Mouse (Mus musculus): ENCODE measurements at regions not wholly inside any gene's neighbourhood (a gene's known extent, or its start where the extent isn't known, plus 50 kb on each side); places are given as distances from the start of the nearest gene placed in this dataset.

GRCm38 (mm10) chr4:31492535-31492934, 471.4 kb upstream of the Map3k7 start:
- H3K27me3 ChIP-seq (ENCODE audit: insufficient read depth, low read length) = no peaks in the 10 kb centered on the region
- ATAC-seq (ENCODE audit: extremely low read depth, insufficient number of reproducible peaks, low FRiP score, poor library complexity, severe bottlenecking) = no peak
- DNase-seq (ENCODE audit: low spot score) = no peak
- no peaks in the 10 kb centered on the region for H3K36me3 ChIP-seq (replicated peaks)
- no peaks in the 10 kb centered on the region for H3K9me3 ChIP-seq (replicated peaks)
- TF ChIP-seq POLR2AphosphoS5 (IDR thresholded peaks at IDR 0.05; ENCODE audit: insufficient replicate concordance, low read depth, low read length) (no peak), CTCF (IDR thresholded peaks at IDR 0.05; ENCODE audit: low read depth, low read length) (no peak), GATA1 (IDR thresholded peaks at IDR 0.05; ENCODE audit: borderline replicate concordance, low read length) (no peak), TAL1 (conservative IDR thresholded peaks at IDR 0.05; ENCODE audit: low read depth, low read length) (no peak), GATA2 (IDR thresholded peaks at IDR 0.05; ENCODE audit: borderline replicate concordance, low read depth, low read length) (no peak)
- H3K4me3 ChIP-seq (ENCODE audit: low read depth, low read length) = no peak overlapping the region
- no peaks in the 10 kb centered on the region for H3K4me1 ChIP-seq (ENCODE audit: insufficient read depth, low read depth, low read length)

DNA sequence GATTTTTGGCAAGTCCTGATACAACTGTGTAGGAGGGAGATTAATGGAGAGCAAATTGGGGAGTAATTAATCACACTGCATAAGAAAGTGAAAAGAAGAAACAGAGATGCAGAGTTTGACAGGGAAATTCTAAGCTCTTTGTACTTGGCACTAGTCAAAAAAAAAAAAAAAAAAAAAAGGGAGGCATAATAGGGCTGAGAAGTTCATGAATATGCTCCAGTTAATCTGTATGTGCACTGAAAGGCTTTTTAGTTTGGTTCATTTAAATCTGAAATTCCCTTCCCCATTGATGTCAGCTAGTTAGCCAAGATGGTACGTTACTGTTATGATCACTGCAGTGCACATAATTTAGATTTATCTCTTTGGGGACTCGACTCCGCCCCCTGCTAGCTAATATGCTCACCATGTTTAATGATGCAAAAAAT, 470.8 kb upstream of the Map3k7 start:
- Histone ChIP-seq H3K4me1 (ENCODE audit: insufficient read depth, low read depth, low read length) (no peaks in the 10 kb centered on the region), H3K4me3 (ENCODE audit: low read depth, low read length) (no peak overlapping the region), H3K27me3 (ENCODE audit: insufficient read depth, low read length) (no peaks in the 10 kb centered on the region), H3K36me3 (replicated peaks) (no peaks in the 10 kb centered on the region), H3K9me3 (replicated peaks) (no peaks in the 10 kb centered on the region)
- ATAC-seq (ENCODE audit: extremely low read depth, insufficient number of reproducible peaks, low FRiP score, poor library complexity, severe bottlenecking) (no peak), DNase-seq (ENCODE audit: low spot score) (no peak)
- no peak for TF ChIP-seq POLR2AphosphoS5 (IDR thresholded peaks at IDR 0.05; ENCODE audit: insufficient replicate concordance, low read depth, low read length)
- no peak for TF ChIP-seq TAL1 (conservative IDR thresholded peaks at IDR 0.05; ENCODE audit: low read depth, low read length)
- no peak for TF ChIP-seq CTCF (IDR thresholded peaks at IDR 0.05; ENCODE audit: low read depth, low read length)
- TF ChIP-seq GATA2 (IDR thresholded peaks at IDR 0.05; ENCODE audit: borderline replicate concordance, low read depth, low read length) = no peak

DNA sequence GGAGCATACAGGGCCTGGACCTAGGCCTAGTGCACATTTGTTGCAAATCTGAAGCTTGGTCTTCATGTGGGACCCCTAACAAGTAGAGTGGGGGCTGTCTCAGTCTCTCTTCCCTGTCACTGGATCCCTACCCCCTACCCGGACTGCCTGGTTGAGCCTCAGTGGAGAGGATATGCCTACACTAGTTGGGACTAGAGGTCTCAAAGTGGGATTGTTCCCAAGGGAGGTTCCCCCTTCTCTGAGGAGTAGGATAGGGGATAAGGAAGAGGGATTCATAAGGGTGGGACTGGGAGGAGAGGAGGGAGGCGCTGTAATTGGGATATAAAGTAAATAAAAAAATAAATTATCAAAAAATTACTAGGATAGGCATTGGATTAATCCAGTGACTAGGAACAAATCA, 464.0 kb upstream of the Map3k7 start:
- DNase-seq (ENCODE audit: low spot score) = no peak
- ATAC-seq (ENCODE audit: extremely low read depth, insufficient number of reproducible peaks, low FRiP score, poor library complexity, severe bottlenecking) = no peak
- H3K9me3 ChIP-seq (replicated peaks) = 0 out of 2 replicates have a peak, but pooled peaks cover 2% of the 10 kb centered on the region
- H3K36me3 ChIP-seq (replicated peaks) = no peaks in the 10 kb centered on the region
- TF ChIP-seq GATA2 (IDR thresholded peaks at IDR 0.05; ENCODE audit: borderline replicate concordance, low read depth, low read length) = no peak
- no peak for TF ChIP-seq TAL1 (conservative IDR thresholded peaks at IDR 0.05; ENCODE audit: low read depth, low read length)
- no peak for TF ChIP-seq CTCF (IDR thresholded peaks at IDR 0.05; ENCODE audit: low read depth, low read length)
- no peak for TF ChIP-seq GATA1 (IDR thresholded peaks at IDR 0.05; ENCODE audit: borderline replicate concordance, low read length)
- no peak for TF ChIP-seq POLR2AphosphoS5 (IDR thresholded peaks at IDR 0.05; ENCODE audit: insufficient replicate concordance, low read depth, low read length)
- H3K4me1 ChIP-seq (ENCODE audit: insufficient read depth, low read depth, low read length) = no peaks in the 10 kb centered on the region
- no peaks in the 10 kb centered on the region for H3K27me3 ChIP-seq (ENCODE audit: insufficient read depth, low read length)
- H3K4me3 ChIP-seq (ENCODE audit: low read depth, low read length) = no peak overlapping the region

DNA sequence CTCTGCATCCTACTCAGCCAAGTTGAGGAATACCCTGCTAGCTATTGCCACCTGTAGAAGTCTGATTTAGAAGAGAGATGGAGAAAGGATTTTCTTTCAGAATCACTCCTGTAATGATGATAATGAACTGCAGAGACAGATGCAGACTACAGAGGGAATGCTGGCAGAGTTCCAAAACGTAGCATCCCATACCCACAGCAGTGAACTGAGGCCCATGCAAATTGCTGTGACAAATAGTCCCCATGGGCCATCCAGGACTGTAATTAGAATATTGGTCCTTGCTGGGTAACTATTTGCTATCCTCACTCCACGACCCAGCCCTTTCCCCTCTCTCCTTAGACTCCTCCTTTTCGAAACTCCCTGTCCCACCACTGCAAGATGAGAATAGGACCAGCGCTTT, 463.5 kb upstream of the Map3k7 start:
- TF ChIP-seq CTCF (IDR thresholded peaks at IDR 0.05; ENCODE audit: low read depth, low read length) (no peak), TAL1 (conservative IDR thresholded peaks at IDR 0.05; ENCODE audit: low read depth, low read length) (no peak), POLR2AphosphoS5 (IDR thresholded peaks at IDR 0.05; ENCODE audit: insufficient replicate concordance, low read depth, low read length) (no peak), GATA2 (IDR thresholded peaks at IDR 0.05; ENCODE audit: borderline replicate concordance, low read depth, low read length) (no peak), GATA1 (IDR thresholded peaks at IDR 0.05; ENCODE audit: borderline replicate concordance, low read length) (no peak)
- no peaks in the 10 kb centered on the region for H3K36me3 ChIP-seq (replicated peaks)
- H3K27me3 ChIP-seq (ENCODE audit: insufficient read depth, low read length) = no peaks in the 10 kb centered on the region
- H3K4me3 ChIP-seq (ENCODE audit: low read depth, low read length) = no peak overlapping the region
- DNase-seq (ENCODE audit: low spot score) = no peak
- H3K4me1 ChIP-seq (ENCODE audit: insufficient read depth, low read depth, low read length) = no peaks in the 10 kb centered on the region
- 0 out of 2 replicates have a peak, but pooled peaks cover 2% of the 10 kb centered on the region for H3K9me3 ChIP-seq (replicated peaks)
- ATAC-seq (ENCODE audit: extremely low read depth, insufficient number of reproducible peaks, low FRiP score, poor library complexity, severe bottlenecking) = no peak

- TF ChIP-seq GATA1 (IDR thresholded peaks at IDR 0.05; ENCODE audit: borderline replicate concordance, low read length) = no peak
- no peak for TF ChIP-seq GATA2 (IDR thresholded peaks at IDR 0.05; ENCODE audit: borderline replicate concordance, low read depth, low read length)
- no peak for TF ChIP-seq POLR2AphosphoS5 (IDR thresholded peaks at IDR 0.05; ENCODE audit: insufficient replicate concordance, low read depth, low read length)
- TF ChIP-seq CTCF (IDR thresholded peaks at IDR 0.05; ENCODE audit: low read depth, low read length) = no peak
- TF ChIP-seq TAL1 (conservative IDR thresholded peaks at IDR 0.05; ENCODE audit: low read depth, low read length) = no peak
- H3K4me3 ChIP-seq (ENCODE audit: low read depth, low read length) = no peak overlapping the region
- no peaks in the 10 kb centered on the region for H3K27me3 ChIP-seq (ENCODE audit: insufficient read depth, low read length)
- H3K9me3 ChIP-seq (replicated peaks) = 0 out of 2 replicates have a peak, but pooled peaks cover 3% of the 10 kb centered on the region
- no peaks in the 10 kb centered on the region for H3K4me1 ChIP-seq (ENCODE audit: insufficient read depth, low read depth, low read length)
- ATAC-seq (ENCODE audit: extremely low read depth, insufficient number of reproducible peaks, low FRiP score, poor library complexity, severe bottlenecking) (no peak), DNase-seq (ENCODE audit: low spot score) (no peak)
- no peaks in the 10 kb centered on the region for H3K36me3 ChIP-seq (replicated peaks)
Measured at GRCm38 (mm10) chr4:31525638-31526207, 438.2 kb upstream of the Map3k7 start.

GRCm38 (mm10) chr4:31536811-31537210, 427.1 kb upstream of the Map3k7 start:
- H3K9me3 ChIP-seq (replicated peaks) = peaks cover 3% of the 10 kb centered on the region
- no peak for TF ChIP-seq GATA1 (IDR thresholded peaks at IDR 0.05; ENCODE audit: borderline replicate concordance, low read length)
- no peak for ATAC-seq (ENCODE audit: extremely low read depth, insufficient number of reproducible peaks, low FRiP score, poor library complexity, severe bottlenecking)

More at GRCm38 (mm10) chr4:31536811-31537210, 427.1 kb upstream of the Map3k7 start:
- no peaks in the 10 kb centered on the region for H3K4me1 ChIP-seq (ENCODE audit: insufficient read depth, low read depth, low read length)
- no peak overlapping the region for H3K4me3 ChIP-seq (ENCODE audit: low read depth, low read length)
- H3K36me3 ChIP-seq (replicated peaks) = no peaks in the 10 kb centered on the region
- no peaks in the 10 kb centered on the region for H3K27me3 ChIP-seq (ENCODE audit: insufficient read depth, low read length)
- no peak for DNase-seq (ENCODE audit: low spot score)
